Mouse (Mus musculus) ovary, postnatal 10 days (tissue): ENCODE measurements at regions not wholly inside any gene's neighbourhood (a gene's known extent, or its start where the extent isn't known, plus 50 kb on each side); places are given as distances from the start of the nearest gene placed in this dataset.

Source experiments
- DNase-seq: peaks from one replicate; pipeline ENCODE4 v3.0.0; 2022; ENCODE audit warnings: low spot score

DNA sequence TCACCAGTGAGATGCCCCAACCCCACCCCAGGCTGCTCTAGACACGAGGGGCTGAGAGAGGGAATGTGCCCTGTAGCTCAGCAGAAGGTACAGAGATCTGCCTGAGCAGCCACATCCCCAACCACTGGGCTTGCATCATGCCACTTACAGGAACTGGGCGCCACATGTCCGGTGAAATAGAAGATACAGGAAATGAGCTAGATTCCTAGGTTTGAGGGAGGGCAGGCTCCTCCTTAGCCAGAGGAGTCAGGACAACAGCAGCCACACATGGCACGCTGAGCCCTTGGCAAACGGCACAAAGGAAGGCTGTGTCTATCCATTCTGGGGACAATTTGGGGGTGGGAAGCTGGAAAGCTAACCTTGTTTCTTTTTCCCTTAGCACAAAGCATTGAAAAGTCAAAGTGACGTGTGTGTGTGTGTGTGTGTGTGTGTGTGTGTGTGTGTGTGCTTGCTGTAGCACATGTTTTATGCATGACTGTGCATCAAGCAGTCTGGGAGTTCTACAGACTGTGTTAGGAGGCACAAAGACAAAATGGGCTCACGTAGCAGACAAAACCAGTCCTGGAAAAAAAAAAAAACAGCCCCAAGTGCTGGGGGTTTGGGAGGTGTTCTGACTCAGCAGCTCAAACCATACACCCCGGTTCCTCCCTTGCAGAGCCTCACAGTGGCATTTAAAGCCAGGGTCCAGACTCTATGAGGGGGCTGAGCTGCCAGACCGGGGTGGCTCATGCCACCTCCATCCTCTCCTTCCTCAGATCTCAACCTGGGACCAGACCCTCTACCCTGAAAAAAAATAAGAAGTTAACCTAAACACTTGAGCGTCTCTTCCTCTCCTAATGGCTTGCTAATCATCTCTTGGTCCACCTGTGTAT, 343.7 kb upstream of the Smim15 start:
- no peak for DNase-seq

- no peak for DNase-seq
Observed at GRCm38 (mm10) chr13:107699251-107699650, 345.0 kb upstream of the Smim15 start.

GRCm38 (mm10) chr13:107698345-107698744, 345.9 kb upstream of the Smim15 start:
- DNase-seq, result no peak

DNA sequence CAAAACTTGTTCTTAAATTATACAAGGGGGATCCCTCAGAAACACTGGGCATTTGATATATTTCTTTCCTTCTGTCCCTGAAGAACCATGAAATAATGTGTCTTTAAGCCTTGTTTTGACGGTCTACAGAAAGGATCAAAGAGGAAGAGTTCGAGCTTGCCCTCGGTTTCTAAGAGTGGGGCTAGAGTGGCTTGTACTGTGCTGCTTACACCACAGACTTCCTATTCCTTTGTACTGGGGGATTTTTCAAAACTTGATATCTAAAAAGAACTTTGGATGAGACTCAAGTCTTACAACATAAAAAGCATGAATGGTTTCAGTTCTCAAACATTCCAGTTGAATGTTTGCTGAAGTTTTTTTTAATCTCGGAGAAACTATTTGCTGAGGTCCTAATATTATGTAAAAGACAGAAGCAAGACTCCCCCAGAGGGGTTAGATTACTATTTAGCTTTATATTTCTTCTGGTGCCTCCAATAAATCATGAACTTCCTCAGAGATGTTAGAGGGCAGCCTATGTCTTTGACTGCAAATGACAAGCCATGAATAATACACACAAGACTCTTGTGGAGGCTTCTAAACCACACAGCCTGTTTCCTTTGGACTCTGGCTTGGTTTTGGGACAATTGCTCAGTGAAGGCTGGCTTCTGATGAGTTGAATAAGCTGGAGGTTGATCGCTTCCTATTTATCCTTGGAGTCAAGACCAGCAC, 352.0 kb upstream of the Smim15 start:
- no peak for DNase-seq

GRCm38 (mm10) chr13:107688972-107689371, 355.3 kb upstream of the Smim15 start:
- DNase-seq, result no peak

DNA sequence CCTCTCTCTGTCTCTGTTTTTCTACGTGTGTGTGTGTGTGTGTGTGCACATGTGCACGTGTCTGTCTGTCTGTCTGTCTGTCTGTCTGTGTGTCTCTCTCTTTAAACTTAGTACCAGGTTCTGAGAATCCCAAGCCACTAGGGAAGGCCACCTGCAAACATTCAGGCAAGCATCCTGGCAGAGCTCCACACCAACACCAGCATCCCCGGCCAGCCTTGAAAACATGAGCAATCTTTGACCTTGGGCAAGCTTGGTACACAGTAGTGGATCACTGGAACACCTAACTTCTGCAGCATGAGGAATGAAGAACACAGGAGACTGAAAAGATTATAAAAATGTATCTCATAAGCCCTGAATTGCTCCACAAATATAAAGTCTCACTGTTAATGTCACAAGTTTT, 359.0 kb upstream of the Smim15 start:
- no peak for DNase-seq

DNA sequence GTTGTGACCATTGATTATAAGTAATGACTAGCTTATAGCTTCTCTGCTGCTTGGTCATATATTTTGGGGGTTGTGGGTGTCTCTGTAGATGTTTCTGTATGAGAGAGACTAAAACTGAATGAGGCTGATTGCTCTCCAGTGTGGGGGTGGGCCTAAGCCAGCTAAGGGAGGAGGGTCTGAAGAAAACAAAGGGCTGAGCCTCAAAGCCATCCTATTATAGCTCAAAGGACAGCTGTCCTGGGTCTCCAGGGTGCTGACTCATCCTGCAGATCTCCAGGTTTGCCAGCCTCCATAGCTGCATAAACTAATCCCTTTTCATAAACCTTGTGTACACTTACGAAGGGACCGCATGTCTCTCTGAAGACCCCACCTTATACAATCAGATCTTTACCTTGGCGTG, 360.3 kb upstream of the Smim15 start:
- DNase-seq, result no peak

DNA sequence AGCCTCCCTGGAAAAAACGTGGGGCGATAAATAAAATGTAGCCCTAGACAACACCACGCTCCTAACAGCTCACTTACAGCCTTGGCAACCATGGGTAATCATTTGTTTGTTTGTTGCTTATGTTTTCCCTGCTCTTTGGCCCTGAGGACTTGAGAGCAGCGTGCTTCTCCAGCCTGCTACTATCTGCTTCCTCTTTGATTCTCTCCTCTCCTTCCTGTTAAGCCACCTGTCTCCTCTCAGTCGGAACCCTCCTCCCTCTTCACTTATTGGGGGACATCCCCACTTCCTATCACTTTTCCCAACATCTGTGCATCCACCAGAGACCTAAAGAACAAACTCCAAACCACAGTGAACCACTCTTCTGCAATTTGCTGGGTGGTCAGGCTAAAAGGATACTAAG, 362.5 kb upstream of the Smim15 start:
- no peak for DNase-seq

GRCm38 (mm10) chr13:107678860-107679259, 365.4 kb upstream of the Smim15 start:
- no peak for DNase-seq

- DNase-seq, result no peak
Observed at GRCm38 (mm10) chr13:107677091-107677470, 367.2 kb upstream of the Smim15 start.

DNA sequence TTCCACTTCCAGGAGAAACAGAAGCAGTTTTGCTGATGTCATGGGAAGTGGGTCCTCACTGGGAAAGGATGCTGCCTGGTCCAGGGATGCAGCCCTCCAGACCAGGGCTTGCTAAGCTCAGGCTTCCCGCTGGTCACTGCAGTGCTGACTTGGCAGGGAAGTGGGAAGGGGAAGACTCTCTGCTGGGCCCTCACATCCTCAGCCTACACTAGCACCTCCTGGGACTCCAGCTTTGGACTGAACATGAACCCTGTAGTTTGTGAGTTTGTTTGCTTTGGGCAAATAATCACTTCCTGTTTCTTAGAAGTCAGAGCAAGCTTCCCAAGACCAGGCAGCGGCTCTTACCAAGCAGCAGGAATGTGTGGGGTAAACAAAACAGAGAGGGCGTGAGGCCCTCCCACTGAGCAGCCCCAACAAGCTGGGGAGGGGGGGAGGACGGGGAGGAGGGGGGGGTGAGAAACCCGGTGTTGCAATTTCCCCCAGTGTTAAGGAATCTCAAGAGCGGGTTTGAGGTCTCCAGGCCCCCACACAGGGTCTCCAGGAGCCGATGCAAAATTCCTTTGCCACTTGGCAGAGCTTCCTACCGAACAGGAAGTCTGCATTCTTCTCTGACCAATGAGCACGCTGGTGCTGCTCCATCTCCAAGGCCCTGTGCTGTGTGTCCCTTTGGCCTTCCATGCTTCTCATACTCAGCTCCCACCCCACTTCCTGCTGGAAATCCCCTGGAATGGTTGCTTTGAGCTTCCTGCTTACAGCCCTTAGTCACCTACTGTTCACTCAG, 367.7 kb upstream of the Smim15 start:
- no peak for DNase-seq

DNA sequence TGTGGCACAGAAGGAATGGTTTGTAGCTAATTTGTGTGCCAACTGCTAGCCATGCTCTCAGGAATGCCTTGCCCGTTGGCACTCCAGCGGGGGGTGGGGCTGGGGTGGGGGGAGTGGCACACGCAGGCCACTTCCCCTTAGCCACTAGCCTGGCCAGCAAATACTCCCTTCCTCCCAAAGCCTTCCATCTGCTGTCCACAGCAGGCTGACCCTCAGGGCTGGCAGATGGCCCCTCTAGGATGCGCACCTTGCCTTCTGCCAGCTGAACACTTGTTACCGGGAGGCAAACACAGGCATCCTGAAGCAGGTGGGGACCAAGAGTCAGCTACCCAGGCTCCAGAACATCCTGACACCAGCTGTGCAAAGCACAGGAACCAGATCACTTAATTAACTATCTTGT, 372.1 kb upstream of the Smim15 start:
- DNase-seq, result no peak

DNA sequence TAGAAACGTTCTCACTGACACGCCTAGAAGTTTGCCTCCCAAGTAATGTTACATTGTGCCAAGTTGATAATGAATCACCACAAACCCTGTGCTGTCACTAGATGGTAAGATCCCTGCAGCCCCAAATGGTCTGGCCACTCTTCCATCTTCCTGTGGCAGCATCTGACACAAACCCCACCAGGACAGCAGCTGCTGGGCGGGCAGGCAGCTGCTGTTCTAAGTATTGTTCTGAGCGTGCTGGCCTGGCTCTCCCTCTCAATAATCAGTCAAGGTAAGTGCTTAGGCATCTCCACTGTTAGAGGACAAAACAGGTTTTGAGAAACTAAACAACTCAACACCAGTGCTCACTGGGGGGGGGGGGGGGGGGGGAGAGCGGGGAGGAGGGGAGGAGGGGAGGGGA, 375.7 kb upstream of the Smim15 start:
- no peak for DNase-seq

GRCm38 (mm10) chr13:107665775-107666174, 378.5 kb upstream of the Smim15 start:
- DNase-seq, result no peak

DNA sequence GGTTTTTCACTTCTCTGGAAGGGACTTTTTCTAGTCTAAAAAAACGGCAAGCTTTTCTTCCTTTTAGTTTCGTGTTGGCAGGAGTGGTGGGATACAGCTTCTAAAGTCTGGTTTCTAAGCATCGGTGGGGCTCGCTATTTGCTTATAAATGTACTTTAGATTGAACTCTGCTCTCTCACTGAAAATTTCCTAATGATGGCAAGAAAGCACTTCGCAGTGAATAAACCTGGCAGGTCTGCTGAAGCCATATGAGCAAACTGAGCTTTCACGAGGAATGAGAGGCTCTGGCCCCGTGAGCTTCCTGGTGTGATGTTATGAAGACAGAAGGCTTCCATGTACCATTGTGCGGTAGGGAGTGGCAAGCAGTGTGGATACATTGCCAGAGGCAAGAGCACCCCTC, 380.0 kb upstream of the Smim15 start:
- no peak for DNase-seq

GRCm38 (mm10) chr13:107663745-107664144, 380.5 kb upstream of the Smim15 start:
- no peak for DNase-seq

GRCm38 (mm10) chr13:107661414-107661813, 382.8 kb upstream of the Smim15 start:
- no peak for DNase-seq

DNA sequence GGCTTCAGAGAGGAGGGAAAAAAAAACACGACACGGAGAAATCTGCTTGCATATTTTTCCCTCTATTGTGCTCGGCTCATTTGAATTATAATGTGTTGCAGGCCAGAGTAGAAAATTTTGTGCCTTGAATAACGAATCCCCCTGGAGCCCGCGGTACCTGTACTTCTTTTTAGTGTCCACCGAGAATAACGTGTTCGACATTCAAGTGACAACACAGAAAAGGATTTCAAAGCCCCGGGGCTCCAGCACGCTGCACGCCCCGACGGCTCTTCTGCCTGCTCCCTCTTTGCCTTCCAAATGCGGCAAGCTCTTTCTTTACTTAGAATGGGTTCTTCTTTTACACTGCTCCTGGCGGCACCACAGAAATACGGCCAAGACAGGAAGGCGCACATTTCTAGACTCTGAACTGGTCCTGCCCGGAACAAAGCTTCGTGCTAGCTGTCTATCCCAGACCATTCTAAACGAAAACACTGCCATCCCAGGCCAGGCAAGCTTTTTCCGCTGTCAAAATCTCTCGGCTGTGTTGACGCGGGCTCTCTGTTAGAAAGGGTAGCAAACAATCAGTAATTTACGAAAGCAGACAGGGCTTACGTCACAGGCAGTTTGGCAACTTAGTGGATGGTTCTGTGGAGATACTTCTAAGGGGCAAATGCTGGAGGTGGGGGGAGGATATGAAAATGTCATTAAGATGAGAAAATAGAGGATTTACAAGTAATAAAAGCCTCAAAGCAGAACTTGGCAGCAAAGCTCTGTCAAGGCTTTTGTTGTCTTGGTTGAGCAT, 398.2 kb upstream of the Smim15 start:
- DNase-seq, result no peak

DNA sequence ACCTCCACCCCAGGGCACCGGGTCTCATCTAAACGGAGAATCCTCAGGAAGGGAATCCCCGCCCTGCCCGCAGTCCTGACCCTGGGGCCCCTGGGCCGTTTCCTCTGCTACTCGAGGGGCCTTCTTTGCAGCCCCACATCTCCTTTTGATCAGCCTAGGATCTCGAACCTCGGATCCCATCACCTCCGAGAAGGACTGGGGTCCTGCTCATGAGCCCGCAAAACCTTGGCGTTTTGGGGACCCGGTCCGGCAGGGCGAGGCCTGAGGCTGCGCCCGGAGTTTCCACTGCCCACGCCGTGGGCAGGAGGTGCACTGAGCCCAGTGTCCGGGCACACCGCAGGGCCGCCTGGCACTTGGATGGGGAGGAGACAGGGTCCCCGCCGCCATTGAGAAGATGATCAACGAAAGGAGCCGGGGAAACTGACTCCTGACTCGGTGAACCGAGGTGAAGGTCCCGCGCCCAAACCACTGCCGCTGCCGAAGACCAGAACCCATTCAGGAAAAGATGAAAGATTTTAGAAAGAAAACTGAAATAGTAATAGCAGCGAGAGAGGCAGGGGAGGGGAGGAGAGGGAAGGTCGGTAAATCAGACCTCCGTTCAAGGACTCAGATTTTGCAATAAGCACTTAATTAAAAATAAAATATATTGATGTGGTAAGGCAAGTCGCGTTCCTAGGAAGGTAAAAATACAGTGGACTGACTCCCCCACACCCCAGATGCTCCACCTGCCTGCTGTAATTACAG, 399.0 kb upstream of the Smim15 start:
- DNase-seq, result no peak

DNA sequence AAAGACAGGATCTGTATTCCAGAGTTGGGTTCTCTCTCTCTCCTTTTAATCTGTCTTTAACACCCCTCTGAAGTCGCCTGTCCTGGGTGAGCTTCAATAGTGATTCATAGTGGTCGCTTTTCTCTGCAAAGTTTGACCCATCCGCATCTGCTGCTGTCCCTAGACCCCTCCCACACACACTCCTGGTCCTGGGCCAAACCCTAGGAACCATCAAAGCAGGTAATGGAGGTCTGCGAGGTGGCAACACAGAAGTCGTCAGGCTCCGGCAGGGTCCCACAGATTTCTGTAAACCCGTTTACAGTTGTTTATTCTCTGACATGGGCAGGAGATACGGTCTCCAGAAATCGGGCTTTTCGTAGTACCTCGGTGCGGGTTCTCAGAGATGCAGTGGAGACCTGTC, 399.5 kb upstream of the Smim15 start:
- no peak for DNase-seq

- DNase-seq, result no peak
Observed at GRCm38 (mm10) chr13:107641926-107642657, 402.2 kb upstream of the Smim15 start.
